Mouse (Mus musculus): ENCODE measurements at regions not wholly inside any gene's neighbourhood (a gene's known extent, or its start where the extent isn't known, plus 50 kb on each side); places are given as distances from the start of the nearest gene placed in this dataset.

DNA sequence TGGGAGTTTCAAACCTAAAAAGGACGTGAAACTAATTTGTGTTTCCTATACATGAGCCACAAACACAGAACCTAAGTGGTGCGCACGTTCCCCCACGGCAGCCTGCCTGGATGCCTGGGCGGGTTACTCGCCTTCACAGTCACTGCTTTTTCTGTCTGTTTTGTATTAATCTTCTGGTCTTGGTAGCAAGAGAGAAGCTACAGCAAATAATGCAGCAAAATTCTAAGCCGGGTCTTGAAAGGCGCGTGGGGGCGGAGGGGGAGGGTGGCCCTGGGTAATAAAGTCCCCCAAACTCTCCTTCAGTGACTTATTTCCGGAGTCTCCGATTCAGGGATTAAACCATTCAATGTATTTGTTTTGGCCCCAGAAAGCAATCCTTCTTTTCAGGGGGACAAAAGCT is 300.0 kb upstream of the Tbx3 start:
- Histone ChIP-seq H3K36me3 (ENCODE audit: control insufficient read depth, insufficient read depth, low read length) (no peaks in the 10 kb centered on the region), H3K4me1 (ENCODE audit: control insufficient read depth, insufficient read depth, low read length) (peaks cover 6% of the 10 kb centered on the region), H3K27ac (ENCODE audit: control insufficient read depth, insufficient read depth, low read depth, low read length) (no peak overlapping the region), H3K4me3 (ENCODE audit: control insufficient read depth, low read depth, low read length) (no peak overlapping the region), H3K27me3 (ENCODE audit: control insufficient read depth, insufficient read depth, low read length) (no peaks in the 10 kb centered on the region; the same call in 1 of the 2 replicates)
- TF ChIP-seq POLR2A (IDR thresholded peaks at IDR 0.05; ENCODE audit: control insufficient read depth, low read depth, low read length), result no peak
- TF ChIP-seq CTCF (IDR thresholded peaks at IDR 0.05; ENCODE audit: control insufficient read depth, insufficient read depth, insufficient replicate concordance, low read depth, low read length), result no peak

GRCm38 (mm10) chr5:119370931-119371330 is 299.5 kb upstream of the Tbx3 start:
- H3K36me3 ChIP-seq (ENCODE audit: control insufficient read depth, insufficient read depth, low read length), result no peaks in the 10 kb centered on the region
- TF ChIP-seq CTCF (IDR thresholded peaks at IDR 0.05; ENCODE audit: control insufficient read depth, insufficient read depth, insufficient replicate concordance, low read depth, low read length), result no peak
- no peak for TF ChIP-seq POLR2A (IDR thresholded peaks at IDR 0.05; ENCODE audit: control insufficient read depth, low read depth, low read length)
- no peak overlapping the region for H3K27ac ChIP-seq (ENCODE audit: control insufficient read depth, insufficient read depth, low read depth, low read length)
- peaks cover 6% of the 10 kb centered on the region for H3K4me1 ChIP-seq (ENCODE audit: control insufficient read depth, insufficient read depth, low read length)
- no peak overlapping the region for H3K4me3 ChIP-seq (ENCODE audit: control insufficient read depth, low read depth, low read length)
- no peaks in the 10 kb centered on the region; the same call in 1 of the 2 replicates for H3K27me3 ChIP-seq (ENCODE audit: control insufficient read depth, insufficient read depth, low read length)

GRCm38 (mm10) chr5:119373774-119374700 is 296.4 kb upstream of the Tbx3 start:
- H3K27me3 ChIP-seq (ENCODE audit: control insufficient read depth, insufficient read depth, low read length), result no peaks in the 10 kb centered on the region; the same call in 1 of the 2 replicates
- H3K4me1 ChIP-seq (ENCODE audit: control insufficient read depth, insufficient read depth, low read length), result peaks cover 6% of the 10 kb centered on the region
- peak overlapping the region; percentile 35 for H3K4me3 ChIP-seq (ENCODE audit: control insufficient read depth, low read depth, low read length)
- H3K36me3 ChIP-seq (ENCODE audit: control insufficient read depth, insufficient read depth, low read length), result no peaks in the 10 kb centered on the region
- H3K27ac ChIP-seq (ENCODE audit: control insufficient read depth, insufficient read depth, low read depth, low read length), result no peak overlapping the region
- TF ChIP-seq POLR2A (IDR thresholded peaks at IDR 0.05; ENCODE audit: control insufficient read depth, low read depth, low read length), result no peak
- no peak for TF ChIP-seq CTCF (IDR thresholded peaks at IDR 0.05; ENCODE audit: control insufficient read depth, insufficient read depth, insufficient replicate concordance, low read depth, low read length)

- H3K4me3 ChIP-seq (ENCODE audit: control insufficient read depth, low read depth, low read length), result no peak overlapping the region
- TF ChIP-seq CTCF (IDR thresholded peaks at IDR 0.05; ENCODE audit: control insufficient read depth, insufficient read depth, insufficient replicate concordance, low read depth, low read length) (no peak), POLR2A (IDR thresholded peaks at IDR 0.05; ENCODE audit: control insufficient read depth, low read depth, low read length) (no peak)
- H3K27me3 ChIP-seq (ENCODE audit: control insufficient read depth, insufficient read depth, low read length), result no peaks in the 10 kb centered on the region; the same call in 1 of the 2 replicates
- H3K36me3 ChIP-seq (ENCODE audit: control insufficient read depth, insufficient read depth, low read length), result no peaks in the 10 kb centered on the region
- H3K27ac ChIP-seq (ENCODE audit: control insufficient read depth, insufficient read depth, low read depth, low read length), result no peak overlapping the region
- H3K4me1 ChIP-seq (ENCODE audit: control insufficient read depth, insufficient read depth, low read length), result peaks cover 6% of the 10 kb centered on the region
Observed at GRCm38 (mm10) chr5:119374861-119375260, 295.6 kb upstream of the Tbx3 start.

DNA sequence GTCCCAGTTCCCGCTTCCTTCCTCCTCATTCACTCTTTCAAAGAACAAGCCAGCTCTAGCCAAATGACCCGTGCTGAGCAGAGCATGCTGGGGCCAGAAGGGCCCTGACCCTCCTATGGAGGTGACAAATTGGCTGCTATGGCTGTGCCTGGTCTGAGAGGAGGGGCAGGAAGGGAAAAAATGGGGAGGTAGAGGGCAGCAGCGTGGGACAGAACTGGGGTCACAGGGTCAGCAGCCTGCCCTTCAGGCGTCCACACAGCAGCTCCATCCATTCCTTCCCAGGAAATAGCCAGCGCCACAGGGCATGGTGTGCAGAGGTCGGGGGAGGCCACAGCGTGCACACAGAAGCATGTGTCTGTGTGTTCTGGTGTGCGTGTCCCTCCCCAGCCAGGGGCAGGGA is 292.2 kb upstream of the Tbx3 start:
- H3K4me3 ChIP-seq (ENCODE audit: control insufficient read depth, low read depth, low read length), result no peak overlapping the region
- no peaks in the 10 kb centered on the region for H3K27me3 ChIP-seq (ENCODE audit: control insufficient read depth, insufficient read depth, low read length)
- no peak overlapping the region for H3K27ac ChIP-seq (ENCODE audit: control insufficient read depth, insufficient read depth, low read depth, low read length)
- TF ChIP-seq CTCF (IDR thresholded peaks at IDR 0.05; ENCODE audit: control insufficient read depth, insufficient read depth, insufficient replicate concordance, low read depth, low read length) (no peak), POLR2A (IDR thresholded peaks at IDR 0.05; ENCODE audit: control insufficient read depth, low read depth, low read length) (no peak)
- no peaks in the 10 kb centered on the region for H3K36me3 ChIP-seq (ENCODE audit: control insufficient read depth, insufficient read depth, low read length)
- H3K4me1 ChIP-seq (ENCODE audit: control insufficient read depth, insufficient read depth, low read length), result peaks cover 4% of the 10 kb centered on the region

DNA sequence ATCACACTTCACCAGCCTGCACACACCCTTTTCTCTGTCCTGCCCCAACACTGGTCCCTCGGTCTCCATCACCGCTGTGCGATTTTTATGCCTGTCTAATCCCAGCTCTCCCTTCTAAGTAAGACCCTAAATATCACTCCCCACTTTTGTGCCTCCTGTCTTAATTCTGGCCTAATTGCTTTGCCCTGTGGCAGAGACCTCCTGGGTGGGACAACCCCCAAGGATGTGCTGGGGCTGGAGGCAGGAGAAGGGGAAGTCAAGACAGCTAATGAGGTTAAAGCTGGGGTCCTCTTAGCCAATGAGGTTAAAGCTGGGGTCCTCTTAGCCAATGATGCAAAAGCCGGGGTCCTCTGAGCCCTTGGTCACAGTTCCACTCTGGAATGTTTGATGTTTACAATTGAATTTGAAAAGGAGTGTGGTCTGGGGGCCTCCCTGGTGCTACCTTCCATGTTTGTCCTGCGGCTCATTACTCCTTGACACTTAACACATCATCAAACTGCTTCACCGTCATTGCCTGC is 290.5 kb upstream of the Tbx3 start:
- Histone ChIP-seq H3K27ac (ENCODE audit: control insufficient read depth, insufficient read depth, low read depth, low read length) (no peak overlapping the region), H3K4me3 (ENCODE audit: control insufficient read depth, low read depth, low read length) (no peak overlapping the region), H3K4me1 (ENCODE audit: control insufficient read depth, insufficient read depth, low read length) (peaks cover under 1% of the 10 kb centered on the region; the same call in 1 of the 2 replicates), H3K27me3 (ENCODE audit: control insufficient read depth, insufficient read depth, low read length) (no peaks in the 10 kb centered on the region), H3K36me3 (ENCODE audit: control insufficient read depth, insufficient read depth, low read length) (no peaks in the 10 kb centered on the region)
- TF ChIP-seq POLR2A (IDR thresholded peaks at IDR 0.05; ENCODE audit: control insufficient read depth, low read depth, low read length) (no peak), CTCF (IDR thresholded peaks at IDR 0.05; ENCODE audit: control insufficient read depth, insufficient read depth, insufficient replicate concordance, low read depth, low read length) (no peak)

- Histone ChIP-seq H3K27ac (ENCODE audit: control insufficient read depth, insufficient read depth, low read depth, low read length) (no peak overlapping the region), H3K36me3 (ENCODE audit: control insufficient read depth, insufficient read depth, low read length) (no peaks in the 10 kb centered on the region), H3K27me3 (ENCODE audit: control insufficient read depth, insufficient read depth, low read length) (no peaks in the 10 kb centered on the region), H3K4me1 (ENCODE audit: control insufficient read depth, insufficient read depth, low read length) (peaks cover 9% of the 10 kb centered on the region), H3K4me3 (ENCODE audit: control insufficient read depth, low read depth, low read length) (no peak overlapping the region)
- no peak for TF ChIP-seq POLR2A (IDR thresholded peaks at IDR 0.05; ENCODE audit: control insufficient read depth, low read depth, low read length)
- no peak for TF ChIP-seq CTCF (IDR thresholded peaks at IDR 0.05; ENCODE audit: control insufficient read depth, insufficient read depth, insufficient replicate concordance, low read depth, low read length)
Observed at GRCm38 (mm10) chr5:119381495-119381894, 289.0 kb upstream of the Tbx3 start.
